Mouse (Mus musculus) retina, embryonic 14.5 days (tissue): ENCODE results near the gene Vapa.
"Not testable (repeated sequence)": the region's sequence is repeated elsewhere in the genome, so short reads cannot be mapped to it uniquely, and the experiment has no call there.

ENCODE experiments used
- DNase-seq: peaks from one replicate; pipeline ENCODE4 v3.0.0-alpha.2; 2015; ENCODE audit warnings: low spot score

Gene Vapa

DNA sequence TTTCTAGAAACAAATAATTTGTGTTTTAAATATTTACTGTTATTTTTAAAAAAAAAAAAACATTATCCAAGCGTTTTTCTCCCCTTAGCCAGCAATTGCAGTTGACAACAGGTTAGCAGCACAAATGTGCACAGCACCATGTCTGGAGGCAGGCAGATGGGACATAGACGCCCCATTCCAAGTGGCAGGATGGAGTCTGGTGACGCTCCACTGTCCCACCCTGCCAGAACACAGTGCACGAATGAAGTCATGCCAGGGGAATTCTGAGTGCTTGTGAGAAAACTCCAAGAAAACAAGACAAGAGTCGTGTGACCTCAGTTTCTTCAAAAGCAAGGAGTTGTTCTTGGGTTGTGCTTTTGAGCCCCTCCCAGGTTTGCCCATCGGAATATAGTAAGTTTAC lies 50.0 kb downstream of the Vapa start:
- no peak for DNase-seq

DNA sequence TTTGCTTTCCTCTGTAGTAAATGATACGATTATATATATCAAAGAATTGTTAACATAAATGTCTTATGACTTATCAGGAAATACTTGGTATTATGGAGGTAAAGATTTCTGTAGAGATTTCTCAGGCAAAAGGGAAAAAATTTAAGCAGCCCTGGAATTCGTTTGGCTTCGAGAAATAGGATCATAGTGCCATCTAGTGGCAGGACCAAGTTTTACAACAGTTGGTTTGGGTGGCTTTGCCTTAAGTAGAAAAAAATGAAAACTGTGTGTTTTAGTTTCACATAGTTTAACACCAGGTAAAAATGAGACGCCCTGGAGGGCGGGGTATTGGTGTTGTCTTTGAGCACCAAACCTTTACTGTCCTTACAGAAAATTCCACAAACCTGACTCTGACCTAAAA lies 50.6 kb downstream of the Vapa start:
- peak; percentile 85 for DNase-seq

DNA sequence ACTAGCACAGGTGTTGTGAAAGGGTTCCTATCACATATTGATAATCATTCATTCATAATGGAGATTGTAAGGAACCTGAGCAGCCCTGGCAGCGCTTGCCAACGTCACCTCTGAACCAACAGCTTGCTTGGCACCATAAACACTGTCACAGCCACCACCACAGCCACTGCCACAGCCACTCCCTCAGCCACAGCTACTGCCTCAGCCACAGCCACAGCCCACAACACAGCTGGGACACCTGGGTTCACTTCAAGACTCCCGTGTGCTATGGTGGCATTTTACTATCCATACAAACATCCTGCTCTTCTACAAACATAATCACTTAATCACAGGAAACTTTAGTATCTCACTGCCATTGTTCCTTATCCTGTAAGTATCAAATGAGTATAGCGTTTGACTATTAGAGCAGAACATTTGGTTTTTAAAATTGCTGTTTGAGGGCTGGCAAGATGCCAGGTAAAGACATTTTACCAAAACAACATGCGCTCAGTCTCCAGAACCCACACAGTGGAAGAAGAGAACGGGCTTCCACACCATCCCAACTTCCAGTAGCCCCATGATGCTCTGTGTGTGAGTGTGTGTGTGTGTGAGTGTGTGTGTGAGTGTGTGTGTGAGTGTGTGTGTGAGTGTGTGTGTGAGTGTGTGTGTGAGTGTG lies 51.9 kb downstream of the Vapa start:
- no peak for DNase-seq

DNA sequence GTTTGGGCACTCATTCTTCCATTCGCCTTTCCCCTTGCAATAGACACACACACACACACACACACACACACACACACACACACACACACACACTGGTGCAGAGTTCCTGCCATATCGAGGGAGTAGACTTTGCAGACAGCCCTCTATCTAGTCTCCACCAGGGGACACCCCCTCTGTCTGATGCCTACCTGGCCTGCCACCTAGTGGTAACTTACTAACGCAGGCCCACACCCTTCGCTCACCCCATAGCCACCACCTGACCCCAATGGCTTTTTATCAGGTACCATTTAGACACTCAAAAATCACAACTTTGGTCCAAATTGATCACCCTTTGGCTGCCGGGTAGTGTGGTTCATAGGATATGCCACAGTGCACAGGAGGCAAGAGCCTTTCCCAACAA lies 54.1 kb downstream of the Vapa start:
- DNase-seq = peak; percentile 28

DNA sequence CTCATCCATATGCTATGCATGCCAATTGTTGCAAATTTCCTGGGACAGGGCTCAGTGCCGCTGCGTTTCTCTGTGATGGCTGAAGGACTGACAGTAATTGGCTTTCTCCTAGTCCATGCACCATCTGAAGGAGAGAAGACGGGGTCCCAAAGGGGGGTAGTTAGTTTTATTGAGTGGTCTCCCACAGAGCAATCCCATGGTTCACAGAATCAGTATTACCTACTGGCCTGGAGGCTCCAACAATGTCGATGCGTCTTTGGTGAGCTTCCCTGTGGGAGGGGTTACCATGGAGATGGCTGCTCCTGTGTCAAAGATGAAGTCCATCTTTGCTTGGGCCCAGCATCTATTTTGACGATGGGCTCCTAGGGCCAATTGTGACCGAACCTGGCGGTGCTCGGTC lies 54.6 kb downstream of the Vapa start:
- peak; percentile 17 for DNase-seq

DNA sequence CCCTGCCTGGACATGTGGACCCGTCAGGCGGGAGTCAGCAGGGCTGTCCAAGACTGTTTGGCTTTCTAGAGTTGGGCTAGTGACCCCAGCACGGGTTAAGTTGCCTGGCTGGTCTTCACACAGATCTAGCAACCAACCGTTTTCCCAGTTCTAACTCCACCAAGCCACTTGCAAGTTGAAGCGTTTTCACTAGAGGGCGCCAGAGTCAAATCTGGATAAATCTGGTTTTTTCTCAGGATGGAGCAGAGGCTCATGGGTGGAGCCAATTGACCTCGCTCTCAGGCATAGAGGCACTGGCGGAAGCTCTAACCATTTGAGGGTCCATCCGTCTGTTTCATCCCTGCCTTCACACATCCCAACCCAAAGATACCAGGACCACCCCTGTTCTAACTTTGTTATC lies 55.1 kb downstream of the Vapa start:
- DNase-seq = peak; percentile 76

DNA sequence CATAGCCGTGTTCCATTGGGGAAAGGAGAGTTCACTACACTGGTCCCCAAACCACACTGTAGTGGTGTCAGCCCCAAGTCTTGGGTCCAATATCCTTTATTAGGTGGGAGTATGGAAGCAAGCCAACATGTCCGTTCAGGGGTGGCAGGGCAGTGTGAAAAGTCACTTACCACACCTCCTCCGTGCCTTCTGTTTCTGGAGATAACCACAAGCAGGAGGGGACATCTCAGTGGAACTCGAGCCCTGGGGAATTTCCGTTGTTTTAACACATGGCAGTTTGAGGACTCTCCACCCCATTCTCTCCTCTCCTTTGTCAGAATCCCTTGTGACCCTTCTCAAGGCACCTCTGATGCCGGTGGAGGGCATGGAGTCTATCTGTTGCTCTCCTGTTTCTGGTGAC lies 56.1 kb downstream of the Vapa start:
- no peak for DNase-seq

DNA sequence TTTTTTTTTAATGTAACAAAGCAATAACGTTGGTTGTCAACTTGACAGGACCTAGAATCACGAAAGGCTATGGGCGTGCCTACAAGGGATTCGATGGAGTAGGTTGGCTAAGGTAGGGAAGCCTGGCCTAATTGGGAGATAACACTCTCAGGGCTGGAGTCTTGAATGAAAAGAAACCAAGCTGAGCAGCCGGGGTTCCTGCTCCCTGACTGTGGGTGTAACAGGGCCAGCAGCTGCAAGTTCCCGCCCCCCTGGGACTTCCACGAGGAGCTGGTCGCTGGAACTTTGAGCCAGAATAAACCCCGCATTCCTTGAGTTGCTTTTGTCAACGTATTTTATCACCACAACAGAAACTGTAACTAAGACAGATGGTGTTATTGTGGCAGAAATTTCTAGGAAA lies 56.6 kb downstream of the Vapa start:
- no peak for DNase-seq

DNA sequence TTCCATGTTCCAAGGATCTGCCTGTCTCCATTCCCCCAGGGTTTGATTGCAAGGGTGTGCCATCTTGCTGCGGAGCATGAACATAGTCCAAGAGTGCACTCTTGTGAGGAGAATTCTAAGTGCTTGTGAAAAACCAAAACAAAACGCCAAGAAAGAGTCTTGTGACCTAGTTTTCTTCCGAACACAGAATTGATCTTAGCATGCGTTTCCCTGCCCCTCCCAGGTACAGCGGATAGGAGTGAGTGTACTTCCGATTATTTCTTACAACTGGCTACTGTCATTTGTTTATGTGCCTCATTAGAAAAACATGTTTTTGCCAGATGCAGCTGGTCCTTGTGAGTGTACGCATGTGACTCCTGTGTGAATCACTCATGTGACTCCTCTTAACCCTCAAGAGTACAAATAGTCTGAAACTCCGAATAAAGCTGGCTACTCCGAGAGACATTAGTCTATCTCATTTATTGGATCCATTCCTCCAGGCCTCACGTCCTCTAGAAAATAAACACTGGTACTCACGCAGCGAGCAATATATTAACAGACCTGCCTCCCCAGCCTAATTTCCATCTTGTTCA lies 60.8 kb downstream of the Vapa start:
- no peak for DNase-seq

DNA sequence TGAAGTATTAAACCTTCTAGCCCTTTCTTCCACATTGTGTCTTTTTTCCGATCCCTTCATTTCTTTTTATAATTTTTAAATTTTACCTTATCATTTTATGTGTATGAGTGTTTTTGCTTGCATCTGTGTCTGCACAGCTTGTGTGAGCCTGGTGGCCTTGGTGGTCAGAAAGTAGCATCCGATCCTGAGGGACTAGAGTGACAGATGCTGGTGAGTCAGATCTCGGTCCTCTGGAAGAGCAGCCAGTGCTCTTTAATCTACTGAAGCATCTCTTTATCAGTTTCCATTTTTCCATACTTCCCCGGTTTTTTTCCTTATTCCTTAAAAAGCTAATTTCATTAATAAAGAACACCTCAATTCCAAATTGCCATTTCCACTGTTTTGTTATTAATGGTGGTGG lies 63.0 kb downstream of the Vapa start:
- no peak for DNase-seq

DNA sequence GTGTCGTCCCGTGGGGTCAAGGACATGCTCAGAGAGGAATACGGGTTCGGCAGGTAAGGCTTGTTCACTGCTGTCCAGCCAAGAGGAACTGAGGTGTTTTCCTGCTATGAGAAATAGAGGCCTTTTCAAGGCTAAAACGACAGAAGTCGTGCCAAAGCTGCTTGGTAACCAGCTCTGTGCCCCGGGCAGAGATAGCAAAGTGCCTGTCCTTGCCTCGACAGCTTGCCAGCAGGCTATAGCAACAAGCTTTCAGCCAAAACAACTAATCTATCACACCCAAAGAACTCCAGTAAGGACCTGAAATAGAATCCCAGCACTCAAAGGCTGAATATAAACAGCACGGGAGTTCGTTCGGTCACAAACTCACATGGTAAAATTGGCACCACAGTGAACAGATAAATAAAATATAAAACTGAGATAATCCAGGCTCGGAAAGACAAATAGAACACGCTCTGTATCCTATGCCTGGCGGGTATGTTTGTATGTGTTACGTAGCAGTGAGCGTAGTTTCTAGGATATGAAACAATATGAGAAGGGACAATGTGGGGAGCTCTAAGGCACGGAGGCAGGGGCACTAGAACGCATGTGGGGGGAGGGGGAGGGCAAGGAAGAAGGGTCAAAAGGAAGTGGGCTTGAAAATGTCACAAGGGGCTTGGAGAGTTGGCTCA lies 64.5 kb downstream of the Vapa start:
- DNase-seq = no peak

DNA sequence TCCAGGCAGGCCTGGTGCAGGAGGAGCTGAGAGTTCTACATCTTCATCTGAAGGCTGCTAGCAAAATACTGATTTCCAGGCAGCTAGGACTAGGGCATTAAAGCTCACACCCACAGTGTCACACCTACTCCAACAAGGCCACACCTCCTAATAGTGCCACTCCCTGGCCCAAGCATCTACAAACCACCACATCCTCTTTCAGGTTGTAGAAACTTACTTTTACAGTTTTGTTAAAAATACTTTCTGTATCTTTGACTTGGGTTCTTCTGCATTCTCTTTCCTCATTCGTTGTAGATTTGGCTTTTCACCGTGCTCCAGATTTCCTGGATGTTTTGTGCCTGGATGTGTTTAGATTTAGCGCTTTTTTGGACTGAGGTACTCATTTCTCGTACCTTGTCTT lies 67.1 kb downstream of the Vapa start:
- DNase-seq = not testable (repeated sequence)

DNA sequence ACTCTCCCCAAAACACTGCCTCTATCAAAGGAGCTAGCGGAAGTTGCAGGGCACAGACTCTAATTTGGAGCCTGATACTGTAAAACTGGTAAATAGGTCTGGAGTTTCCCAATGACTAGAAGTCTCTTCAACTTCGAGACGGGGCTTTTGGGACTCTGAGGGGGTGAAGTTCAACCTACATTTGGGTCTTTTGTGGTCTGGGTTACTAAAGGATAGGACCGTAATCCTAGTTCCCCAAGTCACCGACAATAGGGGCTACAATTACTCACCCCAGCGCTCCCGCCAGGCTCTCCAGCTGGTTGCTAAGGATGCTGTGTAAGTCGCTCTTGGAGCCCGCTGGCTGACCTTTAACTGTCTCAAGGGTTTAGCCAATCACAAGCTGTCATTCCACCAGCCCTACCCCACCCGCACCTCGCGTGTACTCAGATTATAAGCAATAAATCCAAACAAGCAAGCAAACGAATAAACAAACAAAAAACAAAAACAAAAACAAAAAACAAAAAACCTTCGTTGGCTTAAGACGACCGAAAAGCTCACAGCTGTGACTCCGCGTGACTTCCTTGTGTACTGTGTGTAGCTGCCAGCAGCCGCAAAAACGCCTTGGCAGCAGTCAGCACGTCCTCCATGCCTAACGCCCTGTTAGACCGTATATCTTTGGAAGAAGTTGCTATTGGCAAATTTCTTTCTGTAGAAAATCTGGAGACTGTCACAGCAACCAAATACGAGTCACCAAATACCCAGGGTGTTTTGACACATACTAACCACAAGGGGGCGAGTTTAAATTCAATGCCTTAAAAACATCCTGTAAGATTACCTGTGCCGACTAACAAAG lies 72.7 kb downstream of the Vapa start, which contains the start of gene Tmem232:
Gene Tmem232 (minus strand): TSS at position 342 of the 832 bp plus-strand sequence.
- DNase-seq = peak; percentile 74

DNA sequence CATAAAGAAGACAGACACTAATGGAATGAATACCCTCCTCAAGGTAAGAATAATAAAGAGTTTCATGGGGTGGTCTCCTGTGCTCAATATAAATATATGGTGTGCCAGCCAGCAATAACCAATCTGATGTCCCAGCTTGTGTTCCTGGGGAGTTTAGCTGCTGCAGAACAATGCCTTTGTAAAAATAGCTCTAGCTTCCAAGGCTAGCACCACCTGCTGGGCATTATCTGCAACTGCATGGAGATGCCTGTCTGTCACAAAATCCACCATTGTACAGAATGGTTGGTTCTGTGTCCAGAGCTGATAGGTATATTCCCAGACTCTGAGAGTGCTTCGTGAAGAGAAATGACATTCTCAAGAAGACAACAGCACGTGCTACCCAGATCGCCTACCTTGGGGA lies 77.2 kb downstream of the Vapa start:
- peak; percentile 79 for DNase-seq

DNA sequence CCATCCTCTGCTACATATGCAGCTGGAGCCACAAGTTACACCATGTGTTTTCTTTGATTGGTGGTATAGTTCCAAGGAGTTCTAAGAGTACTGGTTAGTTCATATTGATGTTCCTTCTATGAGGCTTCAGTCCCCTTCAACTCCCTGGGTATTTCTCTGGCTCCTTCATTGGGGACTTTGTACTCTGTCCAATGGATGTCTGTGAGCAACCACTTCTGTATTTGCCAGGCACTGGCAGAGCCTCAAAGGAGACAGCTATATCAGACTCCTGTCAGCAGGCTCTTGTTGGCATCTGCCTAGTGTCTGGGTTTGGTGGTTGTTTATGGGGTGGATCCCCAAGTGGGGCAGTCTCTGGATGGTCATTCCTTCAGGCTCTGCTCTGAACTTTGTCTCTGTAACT lies 81.0 kb downstream of the Vapa start:
- DNase-seq = not testable (repeated sequence)
